Mouse (Mus musculus) bone marrow, adult 2 months (tissue): ENCODE results near the gene Rbm15b. TPM values are rescaled to one million over a fixed set of nuclear protein-coding genes. Genes with fewer than 3 reads are reported as not detected.

Experiments
- H3K27ac ChIP-seq: fragments of 200-500 bp; 2 replicates; pipeline ENCODE4 v1.5.1; 2012; ENCODE audit warnings: low read depth, mild to moderate bottlenecking, control low read depth, inconsistent platforms, low read length; ENCODE audit not compliant: control insufficient read depth, poor library complexity, insufficient read depth
- H3K4me1 ChIP-seq: fragments of 200-500 bp; 2 replicates; pipeline ENCODE4 v1.6.1; 2011; ENCODE audit warnings: low read length; ENCODE audit not compliant: control insufficient read depth, insufficient read depth
- H3K4me3 ChIP-seq: fragments of 200-500 bp; replicated peaks from 2 replicates; pipeline ENCODE3; 2011; ENCODE audit warnings: mild to moderate bottlenecking, low read depth, low read length, control low read depth; ENCODE audit not compliant: control insufficient read depth
- CTCF ChIP-seq: fragments of 200-500 bp; IDR thresholded peaks from 2 replicates; pipeline ENCODE4 v1.5.1; 2011; ENCODE audit warnings: low read length, control low read depth; ENCODE audit not compliant: control insufficient read depth, insufficient read depth
- POLR2A ChIP-seq: fragments of 200-500 bp; IDR thresholded peaks from 2 replicates; pipeline ENCODE4 v1.6.1; 2011; ENCODE audit warnings: low read depth, mild to moderate bottlenecking, control low read depth, low read length, borderline replicate concordance; ENCODE audit not compliant: control insufficient read depth
- WGBS: fragments of 180-500 bp; shearing (Covaris S2); methylation state at CpG from one replicate; pipeline ENCODE4 v1.1.7; 2018; 5-methylcytosine and 5-hydroxymethylcytosine counted together
- polyA plus RNA-seq: library from polyadenylated mRNA; stranded (reverse); fragments of >200 nt; gene quantifications from 2 replicates; pipeline ENCODE4 v1.2.4, GENCODE M21; 2011; ENCODE audit warnings: low replicate concordance; ENCODE audit not compliant: missing spikeins, insufficient read depth, insufficient read length

Rbm15b gene
- polyA plus RNA-seq, 1 experiment = 11.5 TPM

- no peaks in the 10 kb centered on the region for H3K4me1 ChIP-seq
- TF ChIP-seq POLR2A (no peak), CTCF (no peak)
- H3K27ac ChIP-seq = no peak overlapping the region
- 93% methylated on average over 3 of the region's 3 CpGs for WGBS
- H3K4me3 ChIP-seq = no peak overlapping the region
Observed at GRCm38 (mm10) chr9:106876666-106877065, 10.6 kb downstream of the Rbm15b start.

- no peaks in the 10 kb centered on the region for H3K4me1 ChIP-seq
- WGBS = 88% methylated on average over 5 of the region's 5 CpGs
- no peak overlapping the region for H3K27ac ChIP-seq
- H3K4me3 ChIP-seq = no peak overlapping the region
- TF ChIP-seq POLR2A = no peak
Observed at GRCm38 (mm10) chr9:106874216-106874615, 13.0 kb downstream of the Rbm15b start.

GRCm38 (mm10) chr9:106858036-106858435 is 29.2 kb downstream of the Rbm15b start:
- 33% methylated on average over 11 of the region's 11 CpGs for WGBS
- TF ChIP-seq POLR2A = no peak
- TF ChIP-seq CTCF = no peak
- no peak overlapping the region for H3K4me3 ChIP-seq

GRCm38 (mm10) chr9:106856664-106857063 is 30.6 kb downstream of the Rbm15b start:
- 76% methylated on average over 3 of the region's 3 CpGs for WGBS
- H3K27ac ChIP-seq = no peak overlapping the region
- no peak overlapping the region for H3K4me3 ChIP-seq
- H3K4me1 ChIP-seq = no peaks in the 10 kb centered on the region; the same call in 1 of the 2 replicates
- TF ChIP-seq POLR2A (no peak), CTCF (no peak)

More at GRCm38 (mm10) chr9:106858036-106858435, 29.2 kb downstream of the Rbm15b start:
- H3K27ac ChIP-seq = no peak overlapping the region
- H3K4me1 ChIP-seq = no peaks in the 10 kb centered on the region; the same call in 1 of the 2 replicates

GRCm38 (mm10) chr9:106842800-106843199 is 44.4 kb downstream of the Rbm15b start:
- Histone ChIP-seq H3K4me1 (no peaks in the 10 kb centered on the region), H3K27ac (no peak overlapping the region), H3K4me3 (no peak overlapping the region)
- 88% methylated on average over 6 of the region's 6 CpGs for WGBS
- no peak for TF ChIP-seq POLR2A

GRCm38 (mm10) chr9:106840569-106840968 is 46.7 kb downstream of the Rbm15b start:
- 94% methylated on average over 1 of the region's 1 CpGs for WGBS
- no peak for TF ChIP-seq CTCF
- TF ChIP-seq POLR2A = no peak
- H3K4me3 ChIP-seq = no peak overlapping the region
- H3K4me1 ChIP-seq = no peaks in the 10 kb centered on the region
- no peak overlapping the region for H3K27ac ChIP-seq

Other genes starting within 250 kb of the Rbm15b start
- not detected in 2 replicates for gene Grm2, start 231.3 kb downstream of the Rbm15b start, polyA plus RNA-seq
- 8.8 and 12.5 TPM in 2 replicates for gene Tex264, start 201.5 kb downstream of the Rbm15b start, polyA plus RNA-seq
- gene Rad54l2, start 98.2 kb downstream of the Rbm15b start, polyA plus RNA-seq = 4.4 and 11.9 TPM in 2 replicates
- gene Dcaf1, start 65.6 kb downstream of the Rbm15b start, polyA plus RNA-seq = 8.0 and 21.5 TPM in 2 replicates
- 79.1 and 100 TPM in 2 replicates for gene Manf, start 4.6 kb upstream of the Rbm15b start, polyA plus RNA-seq